Mouse (Mus musculus): Measurements from ENCODE around the gene Tgfb3. TPM values are rescaled to one million over a fixed set of nuclear protein-coding genes. Genes with fewer than 3 reads are reported as not detected.

The Tgfb3 gene
- total and polyA plus RNA-seq, 2 experiments from 2014 or later = 3.6 to 3.7 TPM

DNA sequence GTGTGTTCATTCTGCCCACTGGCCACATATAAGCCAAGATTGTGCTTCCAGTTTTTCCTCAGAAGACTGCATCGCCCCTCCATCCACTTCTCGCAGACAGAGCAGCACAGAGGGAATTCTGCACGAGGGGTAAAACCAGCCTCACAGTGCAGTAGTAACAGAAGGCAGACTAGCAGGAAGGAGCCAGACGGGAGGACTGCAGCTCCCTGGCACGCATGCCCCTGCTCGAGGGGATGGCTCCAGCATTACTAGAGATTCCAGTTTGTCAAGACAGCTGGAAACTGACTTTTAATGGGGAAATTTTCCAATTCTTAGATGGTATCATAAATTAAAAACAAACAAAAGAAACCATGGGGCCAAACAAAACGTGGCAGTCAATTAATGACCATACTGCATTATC is 28.8 kb upstream of the Tgfb3 start:
- ATAC-seq (ENCODE audit: low FRiP score) (no peak), DNase-seq (ENCODE audit: low spot score) (no peak)
- TF ChIP-seq CTCF (IDR thresholded peaks at IDR 0.05) = no peak
- no peak overlapping the region for H3K27ac ChIP-seq (ENCODE audit: low read depth, low read length)
- no peak overlapping the region for H3K9ac ChIP-seq (replicated peaks; ENCODE audit: low read length, poor library complexity, severe bottlenecking)
- no peaks in the 10 kb centered on the region for H3K9me3 ChIP-seq (ENCODE audit: low read length)
- no peaks in the 10 kb centered on the region for H3K36me3 ChIP-seq (ENCODE audit: insufficient read depth, low read length)
- no peaks in the 10 kb centered on the region for H3K4me1 ChIP-seq (ENCODE audit: insufficient read depth, low read length)
- H3K27me3 ChIP-seq (ENCODE audit: insufficient read depth, low read length) = no peaks in the 10 kb centered on the region
- 89% methylated on average over 7 of the region's 7 CpGs for WGBS
- H3K4me2 ChIP-seq (ENCODE audit: low read depth, low read length, poor library complexity, severe bottlenecking) = no peak overlapping the region
- H3K4me3 ChIP-seq (ENCODE audit: low read depth, low read length) = no peak overlapping the region

DNA sequence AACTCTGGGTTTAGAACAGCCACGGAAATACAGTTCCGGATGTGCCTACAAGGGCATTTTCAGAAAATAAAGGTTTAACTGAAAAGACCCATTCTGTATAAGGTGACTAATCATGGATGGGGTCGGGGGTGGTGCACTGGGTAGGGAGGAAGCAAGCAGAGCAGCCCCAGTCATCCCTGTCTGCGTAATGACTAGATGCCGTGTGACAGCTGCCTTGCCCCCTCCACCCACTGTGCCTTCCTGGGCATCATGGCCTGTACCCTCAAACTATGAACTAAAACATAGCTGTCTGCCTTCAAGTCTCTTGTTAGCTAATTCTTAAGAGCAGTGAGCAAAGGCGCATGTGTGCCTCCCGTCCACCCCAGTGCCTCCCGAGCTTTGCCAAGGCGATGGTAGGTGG is 27.2 kb upstream of the Tgfb3 start:
- 94% methylated on average over 9 of the region's 9 CpGs for WGBS
- Histone ChIP-seq H3K9me3 (ENCODE audit: low read length) (no peaks in the 10 kb centered on the region), H3K4me2 (ENCODE audit: low read depth, low read length, poor library complexity, severe bottlenecking) (no peak overlapping the region), H3K27ac (ENCODE audit: low read depth, low read length) (no peak overlapping the region), H3K27me3 (ENCODE audit: insufficient read depth, low read length) (no peaks in the 10 kb centered on the region), H3K9ac (replicated peaks; ENCODE audit: low read length, poor library complexity, severe bottlenecking) (no peak overlapping the region), H3K4me1 (ENCODE audit: insufficient read depth, low read length) (no peaks in the 10 kb centered on the region), H3K4me3 (ENCODE audit: low read depth, low read length) (no peak overlapping the region), H3K36me3 (ENCODE audit: insufficient read depth, low read length) (0 out of 2 replicates have a peak, but pooled peaks cover 1% of the 10 kb centered on the region)
- DNase-seq (ENCODE audit: low spot score) (no peak), ATAC-seq (ENCODE audit: low FRiP score) (no peak)
- no peak for TF ChIP-seq CTCF (IDR thresholded peaks at IDR 0.05)

- H3K36me3 ChIP-seq (ENCODE audit: insufficient read depth, low read length) = 0 out of 2 replicates have a peak, but pooled peaks cover 4% of the 10 kb centered on the region
- DNase-seq (ENCODE audit: low spot score) (no peak), ATAC-seq (ENCODE audit: low FRiP score) (no peak)
- no peaks in the 10 kb centered on the region for H3K9me3 ChIP-seq (ENCODE audit: low read length)
- no peaks in the 10 kb centered on the region for H3K27me3 ChIP-seq (ENCODE audit: insufficient read depth, low read length)
- 75% methylated on average over 8 of the region's 10 CpGs for WGBS
- H3K4me3 ChIP-seq (ENCODE audit: low read depth, low read length) = no peak overlapping the region
- TF ChIP-seq CTCF (IDR thresholded peaks at IDR 0.05) = no peak
- no peak overlapping the region for H3K4me2 ChIP-seq (ENCODE audit: low read depth, low read length, poor library complexity, severe bottlenecking)
- no peak overlapping the region for H3K9ac ChIP-seq (replicated peaks; ENCODE audit: low read length, poor library complexity, severe bottlenecking)
- H3K27ac ChIP-seq (ENCODE audit: low read depth, low read length) = no peak overlapping the region
- H3K4me1 ChIP-seq (ENCODE audit: insufficient read depth, low read length) = no peaks in the 10 kb centered on the region
Observed at GRCm38 (mm10) chr12:86105546-86105945, 26.7 kb upstream of the Tgfb3 start.

- H3K4me2 ChIP-seq (ENCODE audit: low read depth, low read length, poor library complexity, severe bottlenecking) = no peak overlapping the region
- ATAC-seq (ENCODE audit: low FRiP score) (no peak), DNase-seq (ENCODE audit: low spot score) (no peak)
- no peaks in the 10 kb centered on the region for H3K9me3 ChIP-seq (ENCODE audit: low read length)
- no peak overlapping the region for H3K4me3 ChIP-seq (ENCODE audit: low read depth, low read length)
- H3K27ac ChIP-seq (ENCODE audit: low read depth, low read length) = no peak overlapping the region
- no peak overlapping the region for H3K9ac ChIP-seq (replicated peaks; ENCODE audit: low read length, poor library complexity, severe bottlenecking)
- no peak for TF ChIP-seq CTCF (IDR thresholded peaks at IDR 0.05)
- 0 out of 2 replicates have a peak, but pooled peaks cover 4% of the 10 kb centered on the region for H3K36me3 ChIP-seq (ENCODE audit: insufficient read depth, low read length)
- H3K4me1 ChIP-seq (ENCODE audit: insufficient read depth, low read length) = no peaks in the 10 kb centered on the region
- 74% methylated on average over 11 of the region's 11 CpGs for WGBS
- no peaks in the 10 kb centered on the region for H3K27me3 ChIP-seq (ENCODE audit: insufficient read depth, low read length)
Observed at GRCm38 (mm10) chr12:86104297-86104696, 25.5 kb upstream of the Tgfb3 start.

DNA sequence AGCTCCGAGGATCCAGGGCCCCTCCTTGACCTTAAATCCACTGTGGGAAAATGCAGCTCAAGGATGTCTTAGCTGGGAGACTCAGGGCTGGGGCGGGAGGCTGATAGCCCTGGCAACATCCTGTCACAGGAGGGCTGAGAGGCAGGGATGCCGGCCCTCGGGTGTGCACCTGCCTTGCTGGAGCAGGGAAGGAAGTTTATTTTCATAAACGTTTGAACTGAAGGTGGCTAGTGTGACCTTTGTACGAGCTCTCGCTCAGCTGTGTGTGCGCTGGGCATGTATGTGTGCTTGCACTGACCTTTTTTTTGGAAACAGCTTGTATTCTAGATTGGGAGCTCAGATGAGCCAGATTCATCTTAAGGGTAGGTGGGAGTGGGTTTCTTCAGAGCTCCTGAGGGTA is 25.0 kb upstream of the Tgfb3 start:
- DNase-seq (ENCODE audit: low spot score) = no peak
- H3K27me3 ChIP-seq (ENCODE audit: insufficient read depth, low read length) = no peaks in the 10 kb centered on the region
- WGBS = 34% methylated on average over 8 of the region's 8 CpGs
- no peak overlapping the region for H3K4me3 ChIP-seq (ENCODE audit: low read depth, low read length)
- no peak overlapping the region for H3K9ac ChIP-seq (replicated peaks; ENCODE audit: low read length, poor library complexity, severe bottlenecking)
- no peaks in the 10 kb centered on the region for H3K9me3 ChIP-seq (ENCODE audit: low read length)
- no peak overlapping the region for H3K27ac ChIP-seq (ENCODE audit: low read depth, low read length)
- H3K4me1 ChIP-seq (ENCODE audit: insufficient read depth, low read length) = no peaks in the 10 kb centered on the region
- 0 out of 2 replicates have a peak, but pooled peaks cover 4% of the 10 kb centered on the region for H3K36me3 ChIP-seq (ENCODE audit: insufficient read depth, low read length)
- ATAC-seq (ENCODE audit: low FRiP score) = 0 out of 2 replicates have a peak, but pooled peaks have one; percentile 45
- no peak for TF ChIP-seq CTCF (IDR thresholded peaks at IDR 0.05)
- no peak overlapping the region for H3K4me2 ChIP-seq (ENCODE audit: low read depth, low read length, poor library complexity, severe bottlenecking)

DNA sequence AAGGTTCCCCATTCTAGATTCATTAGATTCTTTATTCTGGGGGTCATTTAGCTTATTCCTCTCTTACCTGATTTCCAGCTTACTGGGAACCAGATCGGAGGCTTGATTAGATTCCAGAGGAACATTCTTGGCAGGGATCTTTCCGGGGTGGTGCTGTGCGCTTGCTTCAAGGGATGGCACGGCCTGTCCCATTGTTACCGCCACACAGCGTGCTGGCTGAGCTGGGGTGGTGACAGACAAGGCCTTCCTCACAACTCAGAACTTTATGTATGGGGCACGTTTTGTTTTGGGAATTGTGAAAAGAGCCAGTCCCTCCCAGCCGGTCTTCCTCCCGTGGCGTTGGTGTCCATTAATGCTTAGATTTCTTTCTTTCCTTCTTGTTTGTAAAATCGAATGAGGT is 24.6 kb upstream of the Tgfb3 start:
- ATAC-seq (ENCODE audit: low FRiP score) = no peak

More for the DNA sequence above, 24.6 kb upstream of the Tgfb3 start:
- Histone ChIP-seq H3K9me3 (ENCODE audit: low read length) (no peaks in the 10 kb centered on the region), H3K4me3 (ENCODE audit: low read depth, low read length) (no peak overlapping the region), H3K27ac (ENCODE audit: low read depth, low read length) (no peak overlapping the region), H3K4me2 (ENCODE audit: low read depth, low read length, poor library complexity, severe bottlenecking) (no peak overlapping the region), H3K27me3 (ENCODE audit: insufficient read depth, low read length) (no peaks in the 10 kb centered on the region), H3K4me1 (ENCODE audit: insufficient read depth, low read length) (no peaks in the 10 kb centered on the region), H3K9ac (replicated peaks; ENCODE audit: low read length, poor library complexity, severe bottlenecking) (no peak overlapping the region), H3K36me3 (ENCODE audit: insufficient read depth, low read length) (0 out of 2 replicates have a peak, but pooled peaks cover 4% of the 10 kb centered on the region)
- TF ChIP-seq CTCF (IDR thresholded peaks at IDR 0.05) = no peak
- DNase-seq (ENCODE audit: low spot score) = no peak
- 24% methylated on average over 11 of the region's 11 CpGs for WGBS
